Mouse (Mus musculus): ENCODE results near the gene Med24. TPM values are rescaled to one million over a fixed set of nuclear protein-coding genes. Genes with fewer than 3 reads are reported as not detected.
A peak's percentile ranks its signal among the peaks of the same experiment; 100 is the strongest.

The Med24 gene
- polyA plus RNA-seq, 1 experiment from 2014 or later, result 53.0 TPM

GRCm38 (mm10) chr11:98696454-98697216 lies 32.6 kb downstream of the Med24 start:
- H3K4me1 ChIP-seq (ENCODE audit: insufficient read depth), result no peaks in the 10 kb centered on the region
- H3K4me3 ChIP-seq (ENCODE audit: low read depth, low read length), result no peak overlapping the region
- H3K9ac ChIP-seq, result no peak overlapping the region
- H3K27ac ChIP-seq (ENCODE audit: low read depth), result no peak overlapping the region
- no peak for TF ChIP-seq CTCF (IDR thresholded peaks at IDR 0.05; ENCODE audit: low read depth)
- no peaks in the 10 kb centered on the region for H3K27me3 ChIP-seq (ENCODE audit: insufficient read depth, low read length)
- ATAC-seq (ENCODE audit: insufficient read depth) (no peak), DNase-seq (no peak)
- 79% methylated on average over 14 of the region's 14 CpGs for WGBS
- H3K4me2 ChIP-seq, result no peak overlapping the region
- H3K9me3 ChIP-seq (ENCODE audit: low read depth, low read length), result no peaks in the 10 kb centered on the region
- H3K36me3 ChIP-seq (ENCODE audit: insufficient read depth), result peaks cover 52% of the 10 kb centered on the region

- Histone ChIP-seq H3K4me3 (ENCODE audit: low read depth, low read length) (no peak overlapping the region), H3K27ac (ENCODE audit: low read depth) (no peak overlapping the region), H3K9ac (no peak overlapping the region), H3K4me1 (ENCODE audit: insufficient read depth) (no peaks in the 10 kb centered on the region), H3K9me3 (ENCODE audit: low read depth, low read length) (no peaks in the 10 kb centered on the region), H3K27me3 (ENCODE audit: insufficient read depth, low read length) (no peaks in the 10 kb centered on the region), H3K4me2 (no peak overlapping the region), H3K36me3 (ENCODE audit: insufficient read depth) (peaks cover 64% of the 10 kb centered on the region)
- no peak for ATAC-seq (ENCODE audit: insufficient read depth)
- TF ChIP-seq CTCF (IDR thresholded peaks at IDR 0.05; ENCODE audit: low read depth), result no peak
- 58% methylated on average over 14 of the region's 14 CpGs for WGBS
- no peak for DNase-seq
These were observed 33.8 kb downstream of the Med24 start for GRCm38 (mm10) chr11:98695408-98695807.

GRCm38 (mm10) chr11:98694301-98694700 lies 34.9 kb downstream of the Med24 start:
- H3K9ac ChIP-seq, result no peak overlapping the region
- WGBS, result 76% methylated on average over 9 of the region's 9 CpGs
- no peaks in the 10 kb centered on the region for H3K4me1 ChIP-seq (ENCODE audit: insufficient read depth)
- no peak overlapping the region for H3K27ac ChIP-seq (ENCODE audit: low read depth)
- H3K27me3 ChIP-seq (ENCODE audit: insufficient read depth, low read length), result no peaks in the 10 kb centered on the region
- no peak for ATAC-seq (ENCODE audit: insufficient read depth)
- peak; percentile 24 for DNase-seq
- H3K4me3 ChIP-seq (ENCODE audit: low read depth, low read length), result no peak overlapping the region
- H3K9me3 ChIP-seq (ENCODE audit: low read depth, low read length), result no peaks in the 10 kb centered on the region
- no peak overlapping the region for H3K4me2 ChIP-seq
- peaks cover 75% of the 10 kb centered on the region for H3K36me3 ChIP-seq (ENCODE audit: insufficient read depth)
- no peak for TF ChIP-seq CTCF (IDR thresholded peaks at IDR 0.05; ENCODE audit: low read depth)

GRCm38 (mm10) chr11:98693746-98694145 lies 35.5 kb downstream of the Med24 start:
- Histone ChIP-seq H3K4me1 (ENCODE audit: insufficient read depth) (no peaks in the 10 kb centered on the region), H3K27me3 (ENCODE audit: insufficient read depth, low read length) (no peaks in the 10 kb centered on the region), H3K36me3 (ENCODE audit: insufficient read depth) (peaks cover 79% of the 10 kb centered on the region), H3K4me2 (no peak overlapping the region), H3K4me3 (ENCODE audit: low read depth, low read length) (no peak overlapping the region), H3K9me3 (ENCODE audit: low read depth, low read length) (no peaks in the 10 kb centered on the region), H3K9ac (no peak overlapping the region), H3K27ac (ENCODE audit: low read depth) (no peak overlapping the region)
- DNase-seq (no peak), ATAC-seq (ENCODE audit: insufficient read depth) (no peak)
- TF ChIP-seq CTCF (IDR thresholded peaks at IDR 0.05; ENCODE audit: low read depth), result no peak
- 88% methylated on average over 9 of the region's 9 CpGs for WGBS

GRCm38 (mm10) chr11:98693201-98693600 lies 36.0 kb downstream of the Med24 start:
- WGBS, result 72% methylated on average over 13 of the region's 13 CpGs
- TF ChIP-seq CTCF (IDR thresholded peaks at IDR 0.05; ENCODE audit: low read depth), result no peak
- Histone ChIP-seq H3K9me3 (ENCODE audit: low read depth, low read length) (no peaks in the 10 kb centered on the region), H3K27me3 (ENCODE audit: insufficient read depth, low read length) (no peaks in the 10 kb centered on the region), H3K9ac (no peak overlapping the region), H3K36me3 (ENCODE audit: insufficient read depth) (peaks cover 82% of the 10 kb centered on the region), H3K27ac (ENCODE audit: low read depth) (no peak overlapping the region), H3K4me1 (ENCODE audit: insufficient read depth) (no peaks in the 10 kb centered on the region), H3K4me2 (no peak overlapping the region), H3K4me3 (ENCODE audit: low read depth, low read length) (no peak overlapping the region)
- DNase-seq (no peak), ATAC-seq (ENCODE audit: insufficient read depth) (no peak)

GRCm38 (mm10) chr11:98688009-98688408 lies 41.2 kb downstream of the Med24 start:
- peaks cover 76% of the 10 kb centered on the region for H3K36me3 ChIP-seq (ENCODE audit: insufficient read depth)
- no peak overlapping the region for H3K4me3 ChIP-seq (ENCODE audit: low read depth, low read length)
- H3K27ac ChIP-seq (ENCODE audit: low read depth), result no peak overlapping the region
- TF ChIP-seq CTCF (IDR thresholded peaks at IDR 0.05; ENCODE audit: low read depth), result no peak
- WGBS, result 77% methylated on average over 8 of the region's 8 CpGs
- H3K27me3 ChIP-seq (ENCODE audit: insufficient read depth, low read length), result no peaks in the 10 kb centered on the region
- no peak overlapping the region for H3K9ac ChIP-seq
- H3K9me3 ChIP-seq (ENCODE audit: low read depth, low read length), result no peaks in the 10 kb centered on the region
- DNase-seq (no peak), ATAC-seq (ENCODE audit: insufficient read depth) (no peak)
- no peak overlapping the region for H3K4me2 ChIP-seq
- H3K4me1 ChIP-seq (ENCODE audit: insufficient read depth), result 0 out of 2 replicates have a peak, but pooled peaks cover 3% of the 10 kb centered on the region

- no peak overlapping the region for H3K9ac ChIP-seq
- H3K36me3 ChIP-seq (ENCODE audit: insufficient read depth), result peaks cover 66% of the 10 kb centered on the region
- 0 out of 2 replicates have a peak, but pooled peaks cover 3% of the 10 kb centered on the region for H3K4me1 ChIP-seq (ENCODE audit: insufficient read depth)
- ATAC-seq (ENCODE audit: insufficient read depth) (no peak), DNase-seq (no peak)
- H3K27me3 ChIP-seq (ENCODE audit: insufficient read depth, low read length), result no peaks in the 10 kb centered on the region
- 83% methylated on average over 4 of the region's 4 CpGs for WGBS
- no peak overlapping the region for H3K4me3 ChIP-seq (ENCODE audit: low read depth, low read length)
- H3K4me2 ChIP-seq, result no peak overlapping the region
- no peak overlapping the region for H3K27ac ChIP-seq (ENCODE audit: low read depth)
- no peak for TF ChIP-seq CTCF (IDR thresholded peaks at IDR 0.05; ENCODE audit: low read depth)
- no peaks in the 10 kb centered on the region for H3K9me3 ChIP-seq (ENCODE audit: low read depth, low read length)
These were observed 42.3 kb downstream of the Med24 start for GRCm38 (mm10) chr11:98686976-98687375.
